Mouse (Mus musculus) effector memory CD4-positive, alpha-beta T cell, adult 5 months (primary cell): ENCODE measurements around the gene Pdss1. TPM values are rescaled to one million over a fixed set of nuclear protein-coding genes. Genes with fewer than 3 reads are reported as not detected.

ENCODE experiments used
- polyA plus RNA-seq: library from polyadenylated mRNA; unstranded; fragments of 100-300 nt; shearing (Covaris generic); gene quantifications from one replicate; pipeline ENCODE4 v1.2.1, GENCODE M21; 2017

Pdss1 gene
- 7.3 TPM for polyA plus RNA-seq

GRCm38 (mm10) chr2:22895282-22896273 is at the start of gene Pdss1:
TSS of gene Pdss1 (plus strand) at chr2:22895522.

Other genes with a start within 250 kb of the Pdss1 start
- 82.9 TPM for gene Apbb1ip, start 121.4 kb upstream of the Pdss1 start, polyA plus RNA-seq
- gene Abi1, start 144.7 kb downstream of the Pdss1 start, polyA plus RNA-seq: 155 TPM
- gene Acbd5, start 172.6 kb downstream of the Pdss1 start, polyA plus RNA-seq: 60.6 TPM